Mouse (Mus musculus) heart, embryonic 10.5 days (tissue): ENCODE measurements around the gene Psmc6. TPM values are rescaled to one million over a fixed set of nuclear protein-coding genes. Genes with fewer than 3 reads are reported as not detected.

ENCODE experiments used
- DNase-seq: peaks from one replicate; pipeline ENCODE4 v3.0.0-alpha.2; 2017; ENCODE audit warnings: low spot score
- H3K27ac ChIP-seq: fragments of 300-500 bp; sonication (generic); 2 replicates; pipeline ENCODE4 v1.5.1; 2016; ENCODE audit warnings: mild to moderate bottlenecking
- H3K27me3 ChIP-seq: fragments of 300-500 bp; sonication (generic); 2 replicates; pipeline ENCODE4 v1.6.1; 2016; ENCODE audit warnings: mild to moderate bottlenecking; ENCODE audit not compliant: poor library complexity, insufficient read depth, severe bottlenecking
- H3K36me3 ChIP-seq: fragments of 300-500 bp; sonication (generic); 2 replicates; pipeline ENCODE4 v1.6.1; 2016; ENCODE audit warnings: mild to moderate bottlenecking, moderate library complexity
- H3K4me1 ChIP-seq: fragments of 300-500 bp; sonication (generic); 2 replicates; pipeline ENCODE4 v1.6.1; 2016; ENCODE audit warnings: mild to moderate bottlenecking
- H3K4me3 ChIP-seq: fragments of 300-500 bp; sonication (generic); 2 replicates; pipeline ENCODE4 v1.5.1; 2016; ENCODE audit warnings: mild to moderate bottlenecking, moderate library complexity
- H3K9me3 ChIP-seq: fragments of 300-500 bp; sonication (generic); 2 replicates; pipeline ENCODE4 v1.6.1; 2016; ENCODE audit warnings: mild to moderate bottlenecking, moderate library complexity
- WGBS: fragments of 180-500 bp; shearing (Covaris S2); methylation state at CpG from one replicate; pipeline ENCODE4 v1.1.7; 2016; 5-methylcytosine and 5-hydroxymethylcytosine counted together
- polyA plus RNA-seq: library from polyadenylated mRNA; unstranded; fragments of >200 nt; fragmentation: Nextera tagmentation; extraction: Ambion mirVana; gene quantifications from 2 replicates; pipeline ENCODE4 v1.2.1, GENCODE M21; 2016

The Psmc6 gene
- polyA plus RNA-seq, 1 experiment from 2014 or later = 161 TPM

DNA sequence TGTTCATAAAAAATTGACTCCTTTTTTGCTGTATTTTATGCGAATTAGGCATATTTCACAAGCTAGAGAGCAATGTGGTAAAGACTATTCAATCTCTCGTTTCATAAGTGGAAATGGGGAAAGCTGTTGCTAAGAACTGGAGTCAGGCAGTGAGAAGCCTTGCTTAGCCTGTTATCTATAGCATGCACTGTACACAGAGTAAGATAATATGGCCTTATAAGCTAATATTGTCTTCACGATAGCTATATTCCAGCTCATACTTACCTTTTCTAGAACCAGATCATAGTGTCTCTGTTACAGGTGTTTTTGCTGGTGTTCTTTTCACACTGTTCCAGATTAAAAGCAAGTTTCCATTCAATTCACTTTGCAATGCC, 10.4 kb upstream of the Psmc6 start:
- Histone ChIP-seq H3K36me3 (no peaks in the 10 kb centered on the region), H3K27me3 (no peaks in the 10 kb centered on the region), H3K4me3 (peak overlapping the region; percentile 88), H3K9me3 (no peaks in the 10 kb centered on the region), H3K4me1 (peaks cover 24% of the 10 kb centered on the region), H3K27ac (peak overlapping the region; percentile 98)
- no peak for DNase-seq
- 61% methylated on average over 3 of the region's 3 CpGs for WGBS

DNA sequence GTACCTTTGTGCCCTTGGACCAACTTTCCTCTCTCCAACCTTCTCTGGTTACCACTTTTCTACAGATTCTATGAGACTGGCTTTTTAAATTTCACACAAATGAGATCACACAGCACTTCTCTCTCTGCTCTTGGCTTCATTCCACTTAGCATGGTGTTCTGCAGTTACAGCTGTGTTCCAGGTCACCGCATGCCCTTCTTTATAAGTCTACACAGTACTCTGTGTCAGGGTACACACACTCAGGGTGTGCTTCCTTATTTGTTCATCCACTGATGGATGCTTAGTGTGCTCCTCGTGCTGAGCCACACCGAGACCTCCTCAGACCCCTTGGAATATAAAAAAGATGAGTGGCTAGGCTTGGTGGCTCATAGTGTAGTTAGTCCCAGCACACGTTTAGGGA, 9.5 kb upstream of the Psmc6 start:
- no peak overlapping the region for H3K4me3 ChIP-seq
- peaks cover 18% of the 10 kb centered on the region; the same call in 1 of the 2 replicates for H3K4me1 ChIP-seq
- no peaks in the 10 kb centered on the region for H3K36me3 ChIP-seq
- H3K27me3 ChIP-seq = no peaks in the 10 kb centered on the region
- 81% methylated on average over 4 of the region's 4 CpGs for WGBS
- H3K27ac ChIP-seq = no peak overlapping the region
- DNase-seq = no peak
- no peaks in the 10 kb centered on the region for H3K9me3 ChIP-seq

DNA sequence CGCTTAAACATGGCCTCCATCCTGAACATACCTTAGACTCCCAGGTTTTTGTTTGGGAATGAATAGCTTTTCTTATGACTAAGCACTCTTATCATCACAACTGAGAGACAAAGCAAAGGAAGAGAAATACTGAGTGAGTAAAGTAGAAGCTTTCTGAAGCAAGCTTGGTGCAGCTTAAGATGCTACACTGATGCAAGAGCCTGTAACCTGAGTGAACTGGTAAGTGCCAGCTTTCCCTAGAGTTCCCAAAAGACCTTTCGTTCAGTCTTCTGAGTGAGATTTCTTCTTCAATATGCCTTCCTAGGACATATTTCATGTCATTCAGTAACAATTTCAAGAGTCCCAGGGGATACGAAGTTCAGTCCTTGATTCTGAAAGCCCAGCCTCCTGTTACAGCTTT, 8.5 kb upstream of the Psmc6 start:
- DNase-seq = no peak

DNA sequence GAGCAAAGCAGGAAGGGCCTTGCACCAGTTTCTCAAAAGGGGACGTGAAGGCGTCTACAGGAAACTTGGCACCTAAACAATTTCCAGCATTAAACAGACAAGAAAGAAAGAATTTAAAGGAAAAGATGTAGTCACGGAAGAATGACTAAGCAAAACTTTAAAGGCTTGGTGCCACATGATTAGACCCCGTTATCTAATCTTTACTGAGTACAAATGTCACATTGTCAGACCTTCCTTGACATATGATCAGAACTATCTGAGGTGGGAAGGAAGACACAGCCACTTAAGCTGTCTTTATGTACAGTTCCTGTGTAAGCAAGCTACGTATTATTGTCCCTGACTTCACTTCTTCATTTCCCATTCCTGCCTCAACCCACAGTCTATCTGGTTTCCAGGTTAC, 8.0 kb upstream of the Psmc6 start:
- no peaks in the 10 kb centered on the region for H3K27me3 ChIP-seq
- no peaks in the 10 kb centered on the region for H3K9me3 ChIP-seq
- DNase-seq = no peak
- H3K4me3 ChIP-seq = no peak overlapping the region
- 0 out of 2 replicates have a peak overlapping the region, but pooled peaks have one; percentile 44 for H3K27ac ChIP-seq
- no peaks in the 10 kb centered on the region for H3K36me3 ChIP-seq
- peaks cover 7% of the 10 kb centered on the region; the same call in 1 of the 2 replicates for H3K4me1 ChIP-seq
- WGBS = 57% methylated on average over 5 of the region's 5 CpGs

More for the DNA sequence above, 8.5 kb upstream of the Psmc6 start:
- H3K27ac ChIP-seq = 0 out of 2 replicates have a peak overlapping the region, but pooled peaks have one; percentile 29
- H3K36me3 ChIP-seq = no peaks in the 10 kb centered on the region
- 79% methylated on average over 3 of the region's 3 CpGs for WGBS
- peaks cover 11% of the 10 kb centered on the region; the same call in 1 of the 2 replicates for H3K4me1 ChIP-seq
- H3K4me3 ChIP-seq = no peak overlapping the region
- H3K27me3 ChIP-seq = no peaks in the 10 kb centered on the region
- H3K9me3 ChIP-seq = no peaks in the 10 kb centered on the region

GRCm38 (mm10) chr14:45322450-45322849, 7.1 kb upstream of the Psmc6 start:
- no peaks in the 10 kb centered on the region for H3K27me3 ChIP-seq
- DNase-seq = no peak
- H3K36me3 ChIP-seq = no peaks in the 10 kb centered on the region
- H3K4me1 ChIP-seq = 0 out of 2 replicates have a peak, but pooled peaks cover under 1% of the 10 kb centered on the region
- 85% methylated on average over 2 of the region's 2 CpGs for WGBS
- H3K9me3 ChIP-seq = no peaks in the 10 kb centered on the region
- H3K4me3 ChIP-seq = no peak overlapping the region
- H3K27ac ChIP-seq = no peak overlapping the region

DNA sequence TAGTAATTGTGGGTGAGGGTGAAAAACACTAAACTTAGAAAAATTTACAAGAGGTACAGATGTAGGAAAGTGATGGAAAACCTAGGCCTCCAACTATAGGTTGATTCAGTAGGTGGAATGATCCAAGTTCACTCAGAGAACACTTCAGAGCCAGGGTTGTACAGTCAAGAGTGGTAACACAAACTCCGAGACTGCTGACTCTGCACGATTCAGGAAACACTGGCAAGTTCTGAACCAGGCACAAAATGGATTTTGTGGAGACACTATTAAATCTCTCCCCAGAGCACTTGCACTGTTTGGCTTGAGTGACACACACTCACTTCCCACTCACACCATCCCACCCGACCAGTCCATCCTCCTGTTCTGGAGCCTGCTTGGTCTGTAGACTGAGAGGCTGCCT, 6.3 kb upstream of the Psmc6 start:
- no peaks in the 10 kb centered on the region for H3K36me3 ChIP-seq
- H3K27me3 ChIP-seq = no peaks in the 10 kb centered on the region
- no peaks in the 10 kb centered on the region for H3K9me3 ChIP-seq
- no peak overlapping the region for H3K4me3 ChIP-seq
- H3K27ac ChIP-seq = no peak overlapping the region
- no peaks in the 10 kb centered on the region for H3K4me1 ChIP-seq
- 72% methylated on average over 3 of the region's 3 CpGs for WGBS
- DNase-seq = no peak

- Histone ChIP-seq H3K9me3 (no peaks in the 10 kb centered on the region), H3K4me1 (no peaks in the 10 kb centered on the region), H3K36me3 (no peaks in the 10 kb centered on the region), H3K27me3 (no peaks in the 10 kb centered on the region), H3K27ac (no peak overlapping the region), H3K4me3 (no peak overlapping the region)
- DNase-seq = no peak
Measured at GRCm38 (mm10) chr14:45325471-45325870, 4.1 kb upstream of the Psmc6 start.

- Histone ChIP-seq H3K4me1 (no peaks in the 10 kb centered on the region), H3K9me3 (no peaks in the 10 kb centered on the region), H3K27ac (no peak overlapping the region), H3K4me3 (no peak overlapping the region), H3K36me3 (peaks cover 21% of the 10 kb centered on the region), H3K27me3 (no peaks in the 10 kb centered on the region)
- DNase-seq = no peak
- WGBS = 87% methylated on average over 4 of the region's 4 CpGs
Measured at GRCm38 (mm10) chr14:45328072-45328713, 1.4 kb upstream of the Psmc6 start.

- Histone ChIP-seq H3K27ac (peak overlapping the region; percentile 98), H3K4me3 (peak overlapping the region; percentile 97), H3K36me3 (peaks cover 29% of the 10 kb centered on the region), H3K27me3 (no peaks in the 10 kb centered on the region), H3K9me3 (no peaks in the 10 kb centered on the region), H3K4me1 (no peaks in the 10 kb centered on the region)
- no peak for DNase-seq
- 12% methylated on average over 8 of the region's 8 CpGs for WGBS
Measured at GRCm38 (mm10) chr14:45329018-45329588, 485 bp upstream of the Psmc6 start.

- H3K27me3 ChIP-seq = no peaks in the 10 kb centered on the region
- H3K4me1 ChIP-seq = peaks cover 12% of the 10 kb centered on the region
- under 1% methylated on average over 79 of the region's 93 CpGs for WGBS
- no peaks in the 10 kb centered on the region for H3K9me3 ChIP-seq
- peak within 1 kb of the TSS; percentile 64 for H3K4me3 ChIP-seq
- DNase-seq = peak; percentile 98
- peak within 1 kb of the TSS; percentile 92 for H3K27ac ChIP-seq
- H3K36me3 ChIP-seq = peaks cover 32% of the 10 kb centered on the region
Measured at GRCm38 (mm10) chr14:45350931-45351859, 21.6 kb downstream of the Psmc6 start, which contains the start of gene Styx. Styx (plus strand) TSS chr14:45351093.

- 79% methylated on average over 16 of the region's 16 CpGs for WGBS
- peaks cover 32% of the 10 kb centered on the region for H3K36me3 ChIP-seq
- H3K4me1 ChIP-seq = no peaks in the 10 kb centered on the region; the same call in 1 of the 2 replicates
- DNase-seq = no peak
- no peaks in the 10 kb centered on the region for H3K27me3 ChIP-seq
- no peak overlapping the region for H3K27ac ChIP-seq
- no peak overlapping the region for H3K4me3 ChIP-seq
- H3K9me3 ChIP-seq = no peaks in the 10 kb centered on the region
Measured at GRCm38 (mm10) chr14:45364211-45365195, 34.9 kb downstream of the Psmc6 start.

DNA sequence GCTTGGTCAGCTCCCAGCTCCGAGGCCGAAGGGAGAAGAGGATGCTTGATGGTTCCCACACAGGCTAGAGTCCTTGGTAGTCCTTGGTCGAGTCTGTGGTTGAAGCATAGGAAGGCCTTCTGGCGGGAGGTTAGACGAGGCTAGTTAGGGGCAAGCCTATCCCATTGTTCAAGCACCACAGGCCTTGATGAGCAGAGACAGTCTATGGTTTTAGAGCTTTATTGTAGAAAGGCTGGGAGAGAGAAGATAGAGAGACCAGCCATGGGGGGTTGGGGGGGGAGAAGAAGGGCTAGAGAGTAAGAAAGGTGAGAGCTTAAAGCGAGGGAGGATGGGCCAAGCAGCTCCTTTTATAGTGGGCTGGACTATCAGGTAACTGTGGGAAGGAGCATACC, 35.6 kb downstream of the Psmc6 start:
- Histone ChIP-seq H3K4me1 (no peaks in the 10 kb centered on the region; the same call in 1 of the 2 replicates), H3K36me3 (peaks cover 34% of the 10 kb centered on the region), H3K9me3 (no peaks in the 10 kb centered on the region), H3K4me3 (no peak overlapping the region), H3K27me3 (no peaks in the 10 kb centered on the region), H3K27ac (no peak overlapping the region)
- no peak for DNase-seq
- 81% methylated on average over 6 of the region's 6 CpGs for WGBS
